Mouse (Mus musculus) spleen, adult 2 months (tissue): ENCODE results near the gene Asb18.

Experiments
- CTCF ChIP-seq: fragments of 200-500 bp; IDR thresholded peaks from 2 replicates; pipeline ENCODE4 v1.5.1; 2011; ENCODE audit warnings: mild to moderate bottlenecking, inconsistent platforms; ENCODE audit not compliant: insufficient read depth, insufficient read length, insufficient replicate concordance; ENCODE audit errors: extremely low read depth
- POLR2A ChIP-seq: fragments of 200-500 bp; IDR thresholded peaks from 2 replicates; pipeline ENCODE4 v1.6.1; 2011; ENCODE audit warnings: low read depth, low read length, inconsistent platforms

- no peak for TF ChIP-seq POLR2A
- no peak for TF ChIP-seq CTCF
These were observed 113.1 kb downstream of the Asb18 start for GRCm38 (mm10) chr1:89901381-89901780.
